Mouse (Mus musculus) myocyte (in vitro differentiated cells): ENCODE measurements around the gene Bnip1.

Experiments used
- CEBPB ChIP-seq: IDR thresholded peaks from 2 replicates; pipeline ENCODE4 v1.6.1; 2011; ENCODE audit warnings: mild to moderate bottlenecking, moderate library complexity; ENCODE audit not compliant: poor library complexity, insufficient read depth, severe bottlenecking
- E2F4 ChIP-seq: IDR thresholded peaks from one replicate; pipeline ENCODE4 v1.6.1; 2011; ENCODE audit warnings: mild to moderate bottlenecking, control low read depth, moderate library complexity; ENCODE audit not compliant: insufficient read depth
- MAX ChIP-seq: IDR thresholded peaks from one replicate; pipeline ENCODE4 v1.6.1; 2011; ENCODE audit warnings: low read depth, mild to moderate bottlenecking, control low read depth
- MYOD1 ChIP-seq, 3 experiments: IDR thresholded peaks; one replicate each; pipeline ENCODE4 v1.6.1; 2011; ENCODE audit warnings: control low read depth in 2 of 3, low read depth in 2 of 3, mild to moderate bottlenecking in 2 of 3, moderate library complexity in 1 of 3; ENCODE audit not compliant: insufficient read length in 2 of 3, control insufficient read depth in 1 of 3
- MYOG ChIP-seq, 3 experiments: IDR thresholded peaks; one replicate each; pipeline ENCODE4 v1.6.1; 2011; ENCODE audit warnings: control low read depth in 2 of 3, low read depth in 2 of 3, mild to moderate bottlenecking in 2 of 3; ENCODE audit not compliant: insufficient read length in 2 of 3, control insufficient read depth in 1 of 3, insufficient read depth in 1 of 3
- POLR2A ChIP-seq: IDR thresholded peaks from one replicate; pipeline ENCODE4 v1.6.1; 2011; ENCODE audit warnings: low read depth, mild to moderate bottlenecking, control low read depth, moderate library complexity; ENCODE audit not compliant: insufficient read length
- POLR2AphosphoS2 ChIP-seq: IDR thresholded peaks from one replicate; pipeline ENCODE4 v1.6.1; 2011; ENCODE audit warnings: low read depth, control low read depth; ENCODE audit not compliant: insufficient read length
- REST ChIP-seq: IDR thresholded peaks from one replicate; pipeline ENCODE4 v1.6.1; 2011; ENCODE audit warnings: mild to moderate bottlenecking, control low read depth, moderate library complexity; ENCODE audit not compliant: insufficient read depth, insufficient read length
- SRF ChIP-seq: IDR thresholded peaks from one replicate; pipeline ENCODE4 v1.6.1; 2011; ENCODE audit warnings: low read depth; ENCODE audit not compliant: control insufficient read depth, insufficient read length
- TCF12 ChIP-seq: IDR thresholded peaks from one replicate; pipeline ENCODE4 v1.6.1; 2011; ENCODE audit warnings: mild to moderate bottlenecking, control low read depth; ENCODE audit not compliant: poor library complexity, insufficient read depth, severe bottlenecking
- TCF3 ChIP-seq: IDR thresholded peaks from one replicate; pipeline ENCODE4 v1.6.1; 2011; ENCODE audit warnings: low read depth, control low read depth; ENCODE audit not compliant: insufficient read length
- USF1 ChIP-seq: IDR thresholded peaks from one replicate; pipeline ENCODE4 v1.6.1; 2011; ENCODE audit warnings: low read depth, mild to moderate bottlenecking, control low read depth, moderate library complexity

GRCm38 (mm10) chr17:26743294-26743693 is 37.6 kb upstream of the Bnip1 start:
- TF ChIP-seq E2F4 (no peak), USF1 (no peak), MAX (no peak), MYOD1 (IDR thresholded peaks at IDR 0.05; ENCODE audit: control insufficient read depth in 1 of 3, insufficient read length in 2 of 3, low read depth in 2 of 3) (no peak), REST (no peak), TCF12 (no peak), POLR2A (no peak), MYOG (IDR thresholded peaks at IDR 0.05; ENCODE audit: control insufficient read depth in 1 of 3, insufficient read depth in 1 of 3, insufficient read length in 2 of 3, low read depth in 2 of 3) (no peak), POLR2AphosphoS2 (no peak), SRF (no peak), CEBPB (no peak), TCF3 (no peak)
